Mouse (Mus musculus): ENCODE measurements around the gene Ubash3a.

Gene Ubash3a

DNA sequence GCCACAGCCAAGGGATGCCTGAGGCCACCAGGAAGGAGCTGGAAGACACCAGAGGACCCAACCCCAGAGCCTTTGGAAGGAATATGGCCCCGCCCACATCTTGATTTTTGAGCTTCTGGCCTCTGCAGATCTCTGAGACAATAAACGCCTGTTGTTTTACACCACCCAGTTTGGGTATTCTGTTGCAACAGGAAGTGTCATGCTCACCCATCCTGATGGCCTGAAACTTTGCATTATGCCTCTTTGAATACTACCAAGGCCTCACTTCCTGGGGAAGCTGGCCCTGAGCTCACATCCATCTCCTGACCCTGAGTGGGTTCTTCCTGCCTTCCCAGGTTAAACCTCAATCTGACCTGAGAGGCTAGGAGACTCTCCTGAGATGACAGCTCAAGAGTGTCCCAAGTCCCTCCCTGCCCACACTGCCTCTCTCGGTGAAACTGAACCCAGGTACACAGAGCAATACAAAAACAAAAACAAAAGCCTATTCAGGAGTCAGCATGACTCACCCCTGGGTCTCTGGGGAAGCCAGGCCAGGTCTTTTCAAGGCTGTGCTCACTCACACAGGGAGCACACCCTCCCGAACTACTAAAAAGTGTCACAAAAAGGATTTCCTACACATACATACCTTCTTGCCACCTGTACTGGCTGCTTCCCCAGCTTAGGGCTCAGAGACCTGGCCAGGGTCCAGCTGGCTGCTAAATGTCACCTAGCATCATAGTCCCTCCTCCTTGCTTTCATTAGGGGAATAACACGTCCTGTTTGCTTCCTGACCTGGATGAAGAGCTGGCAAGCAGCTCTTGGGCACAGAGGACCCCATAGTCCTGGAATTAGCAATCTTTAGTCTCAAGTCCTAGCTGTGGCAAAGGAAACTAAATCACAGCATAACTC is 8.6 kb downstream of the Ubash3a start:
- no peak for DNase-seq (ENCODE audit: low spot score)

DNA sequence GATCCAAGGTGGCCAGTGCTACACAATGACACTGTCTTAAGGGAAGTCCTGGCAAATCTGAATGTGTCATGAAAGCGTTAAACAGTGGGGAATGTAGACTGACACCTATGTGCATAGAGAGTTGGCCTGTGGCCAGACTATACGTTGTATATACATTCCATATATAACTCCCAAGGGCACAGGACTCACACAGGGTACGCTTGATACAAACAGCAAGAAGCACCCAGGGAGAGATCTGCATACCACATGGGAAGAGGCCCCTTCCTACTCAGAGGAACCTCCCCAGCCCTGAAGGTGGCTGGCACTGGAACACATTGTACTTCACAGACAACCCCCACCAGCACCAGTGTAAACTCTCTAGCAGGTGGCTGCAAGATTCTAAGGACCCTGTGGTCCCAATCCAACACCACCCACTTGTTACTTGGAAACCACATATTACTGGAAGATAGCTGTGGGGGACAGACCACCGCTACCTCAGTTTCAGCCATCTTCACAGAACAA is 15.2 kb downstream of the Ubash3a start:
- DNase-seq (ENCODE audit: low spot score) = no peak

DNA sequence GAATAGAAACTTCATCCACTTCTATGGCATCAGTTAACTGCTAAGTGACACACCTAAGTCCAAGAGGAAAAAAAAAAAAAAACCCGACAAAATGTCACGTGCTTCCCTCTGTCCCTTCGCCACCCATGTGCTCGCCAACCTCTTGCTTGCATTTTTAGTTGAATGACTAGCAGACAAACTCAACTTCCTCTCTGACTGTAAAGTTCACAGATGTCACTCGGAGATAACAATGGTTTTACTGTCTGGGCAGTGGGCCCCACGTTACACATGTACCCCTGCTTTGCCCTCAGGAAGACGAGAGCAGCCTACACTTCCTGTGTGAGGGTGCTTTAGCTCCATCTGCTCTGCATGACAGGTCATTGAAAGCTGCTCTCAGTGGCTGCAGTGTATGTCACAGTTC is 16.2 kb downstream of the Ubash3a start:
- DNase-seq (ENCODE audit: low spot score) = no peak

DNA sequence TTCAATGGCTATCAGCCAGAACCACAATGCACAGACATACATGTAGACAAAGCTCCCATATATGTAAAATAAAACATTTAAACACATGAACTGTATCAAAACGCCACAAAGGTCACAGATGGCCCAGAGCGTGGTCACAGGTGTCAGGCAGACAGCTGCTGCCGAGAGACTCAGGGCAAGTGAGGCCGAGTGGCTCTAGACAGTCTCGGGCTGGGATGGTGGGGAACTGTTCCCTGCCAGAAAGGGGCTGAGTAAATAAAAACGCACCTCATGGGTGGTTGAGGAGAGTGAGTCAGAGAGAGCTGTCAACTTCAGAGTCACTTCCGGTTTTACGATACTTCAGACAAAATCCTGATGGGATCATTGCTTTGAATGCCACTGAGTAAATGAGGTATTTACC is 16.9 kb downstream of the Ubash3a start:
- DNase-seq (ENCODE audit: low spot score) = no peak

DNA sequence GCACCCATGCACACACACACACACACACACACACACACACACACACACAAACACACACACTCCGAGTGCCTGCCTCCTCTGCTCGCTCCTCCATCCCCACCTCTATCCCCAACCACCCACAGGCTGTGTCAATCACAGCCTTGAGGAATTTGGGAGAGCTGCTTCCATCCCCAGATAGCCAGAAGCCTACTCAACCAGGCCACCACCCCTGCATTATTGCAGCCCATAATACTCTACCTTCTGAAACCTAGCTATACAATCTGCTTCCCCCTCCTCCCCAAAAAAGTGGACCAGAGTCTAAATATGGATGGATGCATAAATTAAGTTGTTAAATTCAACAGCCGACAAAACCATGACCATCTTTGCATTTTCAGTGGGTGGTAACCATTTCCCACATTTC is 18.7 kb downstream of the Ubash3a start:
- no peak for DNase-seq (ENCODE audit: low spot score)

DNA sequence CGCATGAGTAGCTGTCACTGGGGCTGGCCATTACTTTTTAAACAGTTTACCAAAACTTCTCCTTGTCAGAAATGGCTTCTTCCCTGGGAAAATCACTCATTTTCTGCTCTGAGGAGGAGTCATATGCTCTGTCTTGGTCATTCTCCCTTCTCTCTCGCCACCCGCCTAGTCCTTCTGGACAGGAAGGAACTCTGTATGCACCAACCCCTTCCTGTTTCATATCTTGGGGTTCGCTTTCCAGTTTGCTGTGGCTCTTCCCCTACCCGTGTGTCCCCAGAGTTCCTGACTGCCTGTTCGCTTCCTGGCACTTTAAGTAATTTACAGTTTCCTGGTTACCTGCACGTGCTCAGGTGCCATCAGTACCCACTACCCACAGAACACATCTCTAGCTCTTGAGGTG is 19.3 kb downstream of the Ubash3a start:
- no peak for DNase-seq (ENCODE audit: low spot score)

DNA sequence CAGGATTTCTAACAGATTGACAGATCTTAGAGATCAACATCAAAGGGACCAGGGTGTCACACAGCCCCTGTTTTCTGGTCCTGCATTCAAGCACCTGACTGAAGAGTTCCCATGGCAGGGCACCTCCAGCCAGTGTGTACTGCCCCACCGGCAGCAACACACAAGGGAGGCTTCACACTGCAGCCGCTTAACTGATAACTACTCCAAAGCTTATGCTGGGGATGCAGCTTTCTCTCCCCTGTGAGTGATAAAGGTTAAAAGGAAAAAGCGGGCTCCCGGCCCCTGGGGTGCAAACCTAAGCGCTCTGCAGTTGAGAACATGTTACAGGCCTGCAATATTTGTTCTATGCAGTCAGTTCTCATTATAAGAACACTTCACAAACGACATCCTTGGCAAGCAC is 24.1 kb downstream of the Ubash3a start:
- no peak for DNase-seq (ENCODE audit: low spot score)

DNA sequence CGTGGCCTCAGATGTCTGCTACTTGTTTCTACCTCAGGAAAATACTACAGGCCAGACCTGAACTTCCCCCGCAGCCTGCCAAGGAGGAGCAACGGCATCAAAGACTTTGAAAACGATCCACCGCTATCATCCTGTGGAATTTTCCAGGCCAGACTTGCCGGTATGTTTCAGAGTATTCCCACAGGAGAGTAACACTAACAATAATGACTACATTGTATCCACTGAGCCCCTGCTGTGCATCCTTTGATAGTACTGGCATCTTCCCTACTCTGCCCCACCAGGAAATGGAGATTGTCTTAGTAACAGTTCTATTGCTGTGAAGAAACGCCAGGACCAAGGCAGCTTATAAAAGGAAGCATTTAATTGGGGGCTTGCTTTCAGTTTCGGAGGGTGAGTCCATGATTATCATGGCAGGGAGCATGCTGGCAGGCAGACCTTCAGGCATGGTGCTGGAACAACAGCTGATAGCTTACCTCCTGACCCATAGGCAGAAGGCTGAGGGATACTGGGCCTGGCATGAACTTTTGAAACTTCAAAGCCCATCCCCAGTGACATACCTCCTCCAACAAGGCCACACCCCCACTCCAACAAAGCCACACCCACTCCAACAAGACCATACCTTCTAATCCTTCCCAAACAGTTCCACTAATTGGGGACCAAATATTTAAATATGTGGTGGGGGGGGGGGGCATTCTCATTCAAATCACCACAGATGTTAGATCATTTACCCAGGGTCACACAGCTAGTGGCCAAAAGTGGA is 24.8 kb downstream of the Ubash3a start:
- no peak for DNase-seq (ENCODE audit: low spot score)

DNA sequence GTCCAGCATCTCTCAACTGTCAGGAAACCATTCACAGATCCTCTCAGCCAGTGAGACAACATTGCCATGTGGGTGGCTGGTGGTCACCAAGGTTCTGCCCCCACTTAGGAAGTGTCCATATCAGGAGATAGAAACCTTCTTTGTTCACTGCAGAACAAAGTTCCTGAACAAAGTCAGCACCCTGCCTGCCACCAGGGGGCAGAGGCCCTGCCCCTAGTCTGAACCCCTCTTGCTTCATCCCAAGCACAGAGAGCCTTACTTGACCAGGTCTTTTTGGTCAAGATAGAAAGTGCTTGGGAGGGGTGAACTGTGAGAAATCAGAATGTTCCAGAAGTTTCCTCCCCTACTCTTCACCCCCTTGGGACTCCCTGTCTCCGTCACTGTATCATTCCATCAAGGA is 28.2 kb downstream of the Ubash3a start:
- DNase-seq (ENCODE audit: low spot score) = no peak

DNA sequence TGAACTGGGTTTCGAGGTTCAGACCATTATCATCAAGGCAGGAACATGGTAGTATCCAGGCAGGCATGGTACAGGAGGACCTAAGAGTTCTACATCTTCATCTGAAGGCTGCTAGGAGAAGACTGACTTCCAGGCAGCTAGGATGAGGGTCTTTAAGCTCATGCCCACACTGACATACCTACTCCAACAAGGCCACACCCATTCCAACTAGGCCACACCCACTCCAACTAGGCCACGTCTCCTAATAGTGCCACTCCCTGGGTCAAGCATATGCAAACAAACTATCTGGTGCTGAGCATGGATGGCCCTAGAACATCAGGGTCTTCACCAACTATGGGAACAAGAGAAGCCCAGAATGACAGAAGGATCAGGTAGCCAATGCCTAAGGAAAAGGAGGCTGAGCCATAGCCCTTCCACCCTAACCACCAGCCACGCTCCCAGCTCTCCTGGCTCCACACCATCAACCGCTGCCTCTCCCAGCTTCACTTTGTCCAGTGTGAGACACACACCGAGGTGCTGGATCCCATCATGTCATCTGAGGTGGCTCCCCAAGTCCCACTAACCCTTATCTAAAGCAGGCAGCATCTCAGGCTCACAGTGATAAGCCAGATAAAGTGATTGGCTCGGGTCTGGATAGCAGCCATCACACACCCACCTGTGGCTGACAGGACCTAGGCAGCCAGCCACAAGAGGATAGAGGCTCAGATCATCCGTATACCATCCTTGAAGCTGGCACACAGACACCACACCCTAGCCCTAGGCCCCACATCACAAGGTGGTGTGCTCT is 30.8 kb downstream of the Ubash3a start:
- DNase-seq (ENCODE audit: low spot score) = peak; percentile 21

DNA sequence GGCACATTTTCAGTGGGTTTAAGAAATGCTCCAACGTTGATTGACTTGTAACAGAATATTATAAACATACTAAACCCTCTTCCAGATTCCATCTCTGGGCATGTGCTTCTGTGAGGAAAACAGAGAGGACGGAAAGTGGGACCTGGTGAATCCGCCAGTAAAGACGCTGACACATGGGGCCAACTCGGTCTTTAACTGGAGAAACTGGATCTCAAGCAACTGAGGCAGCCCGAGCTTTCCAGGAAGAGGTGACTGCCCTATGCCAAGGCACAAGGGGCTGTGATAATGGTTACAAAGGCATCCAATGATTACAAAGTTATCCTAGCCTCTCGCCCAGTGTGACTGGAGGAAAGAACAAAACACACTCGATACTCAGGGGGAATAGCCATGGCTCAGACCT is 33.5 kb downstream of the Ubash3a start:
- DNase-seq (ENCODE audit: low spot score) = no peak

DNA sequence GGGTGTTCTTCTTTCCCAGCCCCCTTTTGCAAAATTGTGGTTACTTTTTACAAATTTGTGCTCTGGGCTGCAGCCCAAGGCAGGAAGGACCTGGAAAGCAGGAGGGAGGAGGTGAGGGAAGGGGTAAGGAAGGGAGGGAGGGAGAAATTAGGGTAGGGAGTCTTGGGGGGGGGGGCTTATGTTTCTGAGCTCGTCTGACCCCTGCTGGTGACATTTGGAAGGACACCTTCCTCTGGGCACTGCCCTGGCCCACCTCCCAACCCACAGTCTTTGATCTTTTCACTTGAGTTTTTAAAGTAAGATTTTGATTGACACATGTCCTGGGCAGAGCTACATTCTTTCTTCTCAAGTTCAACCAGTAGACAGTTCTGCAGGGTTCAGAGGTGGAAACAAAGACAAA is 35.1 kb downstream of the Ubash3a start:
- no peak for DNase-seq (ENCODE audit: low spot score)

DNA sequence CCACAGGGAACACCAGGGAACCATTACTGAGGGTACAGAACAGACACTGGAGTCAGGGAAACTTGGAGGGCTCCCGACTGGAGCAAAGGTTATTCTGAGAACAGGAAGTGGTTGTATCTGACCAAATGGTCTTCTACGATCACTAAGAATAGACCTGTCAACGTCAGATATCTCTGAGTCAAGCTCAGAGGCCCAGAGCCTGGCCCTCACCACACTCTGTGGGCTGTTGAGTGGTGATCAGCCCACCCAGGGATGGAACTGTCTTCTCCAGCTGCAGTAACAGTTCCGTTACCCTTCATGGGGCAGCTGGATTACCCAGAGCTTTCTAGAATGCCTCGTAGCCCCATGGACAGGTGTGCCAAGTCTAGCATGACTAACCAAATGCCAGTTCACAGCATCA is 37.6 kb downstream of the Ubash3a start:
- DNase-seq (ENCODE audit: low spot score) = no peak

DNA sequence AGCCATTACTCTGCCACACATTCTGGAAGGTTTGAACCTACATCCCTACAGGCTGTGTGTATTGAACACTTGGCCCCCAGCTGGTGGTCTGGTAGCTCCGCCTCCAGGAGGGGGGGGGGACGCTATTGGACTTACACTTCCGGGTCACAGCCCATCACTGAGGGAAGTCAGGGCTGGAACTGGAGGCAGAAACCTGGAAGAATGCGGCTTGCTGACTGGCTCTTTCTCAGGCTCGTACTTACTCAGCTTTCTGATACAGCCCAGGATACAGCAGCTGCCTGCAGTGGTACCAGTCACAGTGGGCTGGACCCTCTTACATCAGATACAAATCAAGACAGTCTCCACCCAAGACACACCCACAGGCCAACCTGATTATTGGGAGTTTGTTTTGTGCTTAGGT is 39.5 kb downstream of the Ubash3a start:
- no peak for DNase-seq (ENCODE audit: low spot score)

DNA sequence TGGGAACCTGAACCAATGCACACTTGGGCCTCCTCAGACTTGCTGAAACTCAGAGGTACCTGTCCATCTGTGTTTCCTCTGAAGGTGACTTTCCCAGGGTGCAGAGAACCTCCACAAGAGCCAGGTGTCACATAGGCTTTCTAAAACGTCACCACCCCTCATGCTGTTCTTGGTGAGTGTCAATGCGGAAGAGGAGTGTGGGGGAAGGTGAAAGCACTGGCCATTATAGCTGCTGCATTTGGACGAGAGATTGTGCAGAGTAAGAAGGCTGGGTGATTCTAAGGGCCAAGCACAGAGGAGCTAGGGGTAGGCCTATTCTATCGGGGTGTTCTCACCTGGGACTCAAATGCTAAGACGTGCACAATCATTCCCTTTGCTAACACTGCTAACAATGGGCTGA is 46.3 kb downstream of the Ubash3a start:
- DNase-seq (ENCODE audit: low spot score) = no peak

DNA sequence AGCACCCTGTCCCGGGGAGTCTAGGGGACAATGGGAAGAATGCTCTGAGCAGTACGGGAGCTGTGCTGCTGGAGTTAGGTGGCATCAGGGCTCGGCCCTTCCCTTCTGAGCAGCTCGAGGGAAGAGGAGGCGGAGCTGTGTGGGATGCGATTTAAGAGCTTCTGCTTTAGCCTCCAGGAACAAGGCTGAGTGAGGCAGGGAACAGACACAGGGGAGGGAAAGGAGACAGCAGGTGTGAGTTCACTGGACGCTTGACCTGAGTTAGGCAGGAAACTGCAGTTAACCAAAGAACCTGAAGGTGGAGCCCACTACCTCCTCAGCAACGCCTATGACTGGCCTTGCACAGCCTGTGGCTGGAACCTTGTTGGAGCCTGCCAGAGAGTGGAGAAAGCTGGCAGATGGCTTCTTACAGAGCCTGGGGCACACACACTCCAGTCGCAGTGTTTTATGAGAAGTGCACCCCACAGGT is 46.8 kb downstream of the Ubash3a start:
- DNase-seq (ENCODE audit: low spot score) = peak; percentile 20

DNA sequence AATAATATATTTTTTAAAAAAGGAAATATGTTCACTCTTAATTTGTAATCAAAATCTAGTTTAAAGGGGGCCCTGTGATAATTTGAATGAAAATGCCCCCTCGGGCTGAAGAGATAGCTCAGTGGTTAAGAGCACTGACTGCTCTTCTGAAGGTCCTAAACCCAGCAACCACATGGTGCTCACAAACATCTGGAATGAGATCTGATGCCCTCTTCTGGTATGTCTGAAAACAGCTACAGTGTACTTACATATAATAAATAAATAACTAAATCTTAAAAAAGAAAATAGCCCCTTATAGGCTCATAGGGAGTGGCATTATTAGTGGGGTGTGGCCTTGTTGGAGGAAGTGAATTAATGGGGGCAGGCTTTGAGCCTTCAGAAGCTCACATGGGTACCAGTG is 49.5 kb downstream of the Ubash3a start:
- DNase-seq (ENCODE audit: low spot score) = no peak

DNA sequence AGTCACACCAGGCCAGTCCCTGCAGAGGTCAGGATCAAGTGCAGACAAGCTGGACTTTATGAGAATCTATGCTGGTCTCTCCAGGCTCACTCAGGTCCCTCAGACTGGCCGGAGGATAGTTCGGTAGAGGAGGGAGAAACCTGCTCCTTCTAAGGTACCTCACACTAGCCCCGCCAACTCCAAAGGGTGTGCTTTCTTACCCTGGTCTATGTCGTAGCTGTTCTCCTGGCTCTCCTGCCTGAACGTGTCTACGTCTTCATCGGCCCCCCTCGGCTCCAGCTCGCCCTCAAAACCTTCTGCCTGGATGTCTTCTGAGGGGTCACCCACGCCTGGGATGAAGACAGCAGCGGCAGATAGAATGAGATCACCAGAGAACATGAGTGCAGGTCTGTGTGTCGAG is 50.2 kb downstream of the Ubash3a start:
- no peak for DNase-seq (ENCODE audit: low spot score)

DNA sequence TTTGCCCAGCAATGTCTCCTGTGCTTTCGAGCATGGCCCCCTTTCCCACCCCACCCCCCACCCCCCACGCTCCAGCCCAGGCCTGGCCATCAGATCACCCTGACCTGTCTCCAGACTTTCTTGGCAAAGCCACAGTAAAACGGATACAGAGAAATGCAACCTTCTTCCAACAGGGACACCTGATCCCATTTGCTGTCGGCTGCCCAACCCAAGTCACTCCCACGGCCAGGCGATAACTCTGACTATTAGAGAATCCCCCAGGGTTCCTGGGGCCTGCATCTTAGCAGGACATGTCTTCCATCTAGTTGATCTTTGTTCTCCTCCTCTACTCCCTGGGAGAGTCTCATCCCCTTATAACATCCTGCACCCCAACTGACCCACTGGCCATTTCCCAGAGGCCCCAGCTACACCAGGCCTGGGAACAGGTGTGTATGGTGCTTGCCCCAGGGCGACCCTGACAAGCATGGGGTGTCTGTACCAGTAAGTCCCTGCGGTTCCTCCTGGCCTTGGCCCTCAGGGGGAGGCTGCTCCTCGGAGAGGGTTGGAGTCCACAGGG is 50.7 kb downstream of the Ubash3a start:
- DNase-seq (ENCODE audit: low spot score) = no peak

DNA sequence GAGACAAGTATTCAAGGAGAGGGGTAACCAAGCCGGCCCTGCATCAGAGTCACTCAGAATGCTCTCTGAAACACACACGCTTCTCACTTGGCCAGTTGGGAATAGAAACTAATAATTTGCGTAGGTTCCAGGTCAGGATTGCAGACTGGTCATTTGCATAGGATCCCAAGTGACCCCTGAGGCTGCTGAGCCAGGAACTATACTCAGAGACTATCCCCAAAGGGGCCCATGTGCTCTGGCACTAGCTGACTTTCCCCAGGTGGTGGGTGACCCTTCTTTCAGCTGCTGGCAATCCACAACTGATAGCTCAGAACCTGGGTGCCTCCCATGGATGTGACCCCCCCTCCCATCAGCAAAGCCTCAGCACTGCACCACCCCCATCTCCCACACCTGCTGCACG is 51.5 kb downstream of the Ubash3a start:
- DNase-seq (ENCODE audit: low spot score) = no peak

DNA sequence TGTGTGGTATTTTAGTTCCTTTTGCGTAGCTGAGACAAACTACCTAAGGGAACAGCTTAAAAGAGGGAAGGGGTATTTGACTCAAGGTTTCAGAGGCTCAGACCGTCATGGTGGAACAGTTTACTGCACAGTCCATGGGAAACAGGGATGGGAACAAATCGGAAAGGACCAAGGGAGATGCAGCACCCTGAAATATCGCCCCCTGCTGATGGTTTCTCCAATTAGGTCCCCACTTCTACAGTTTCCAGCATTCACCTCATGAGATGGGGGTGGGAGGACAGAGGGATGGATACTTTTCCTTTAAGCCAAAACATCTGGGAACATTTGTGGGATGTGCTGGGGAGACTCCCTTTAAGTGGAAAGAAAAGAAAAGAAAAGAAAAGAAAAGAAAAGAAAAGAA is 52.2 kb downstream of the Ubash3a start:
- no peak for DNase-seq (ENCODE audit: low spot score)

DNA sequence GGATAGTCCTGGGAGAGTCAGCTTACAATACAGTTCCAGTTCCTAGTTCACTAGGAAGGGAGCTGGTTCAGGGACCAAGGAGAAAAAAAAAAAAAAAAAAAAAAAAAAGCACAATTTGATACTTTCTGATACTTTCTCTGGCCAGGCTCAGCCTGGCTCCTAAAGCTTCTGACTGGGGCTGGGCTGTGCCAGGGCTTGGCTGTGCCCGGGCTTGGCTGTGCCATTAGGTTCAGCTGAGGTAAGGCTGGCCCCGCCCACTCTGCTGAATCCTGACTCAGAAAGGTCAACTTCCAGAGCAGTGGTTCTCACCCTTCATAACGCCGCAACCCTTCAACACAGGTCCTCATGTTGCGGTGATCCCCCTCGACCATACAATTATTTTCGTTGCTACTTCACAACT is 52.8 kb downstream of the Ubash3a start:
- DNase-seq (ENCODE audit: low spot score) = no peak
